ENCODE assay signal across 16 mouse cellular contexts in the genomic region with DNA sequence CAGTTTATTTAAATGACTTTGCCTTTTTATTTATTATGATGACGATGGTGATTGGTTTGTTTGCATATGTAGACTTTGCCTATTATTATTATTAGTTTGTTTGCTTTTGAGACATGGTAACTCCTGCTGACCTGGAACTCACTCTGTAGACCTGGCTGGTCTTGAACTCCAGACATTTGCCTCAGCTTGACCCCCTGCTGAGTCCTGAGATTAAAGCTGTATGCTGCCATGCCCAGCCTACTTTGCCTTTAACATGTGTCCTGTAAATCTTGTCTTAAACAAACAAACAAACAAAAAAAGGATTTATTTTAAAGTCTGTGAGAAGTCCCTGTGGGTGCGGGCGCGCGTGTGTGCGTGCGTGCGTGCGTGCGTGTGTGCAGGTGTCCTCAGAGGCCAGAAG.
DNase-seq lines count a peak whose midpoint lies in the region; ATAC-seq and TF ChIP-seq lines count a peak whose summit lies in the region.
"Had no signal": no experiment of that assay in that cellular context is flagged by ENCODE, and none has a peak within 500 bp of the region (broad histone marks: within the 10 kb centered on the region; RNA-seq: fewer than 3 reads in every experiment).

No protein-coding gene starts in this region.

- no peak for ATAC-seq in hindbrain, embryonic 16.5 days
- no peak for ATAC-seq in midbrain, embryonic 11.5 days (ENCODE audit: low FRiP score)
- no peak for ATAC-seq in midbrain, embryonic 16.5 days
- no peak for ATAC-seq in intestine, postnatal 0 days
- ATAC-seq: intestine, embryonic 16.5 days had no signal

- no peak overlapping the region for H3K4me3 ChIP-seq in hindbrain, embryonic 10.5 days
- no peak overlapping the region for H3K4me3 ChIP-seq in hindbrain, embryonic 16.5 days (ENCODE audit: low read length)
- no peak overlapping the region for H3K4me3 ChIP-seq in midbrain, embryonic 11.5 days (ENCODE audit: low read depth, low read length)
- H3K4me3 ChIP-seq in midbrain, embryonic 16.5 days (ENCODE audit: low read depth, low read length): no peak overlapping the region
- no peak overlapping the region for H3K4me3 ChIP-seq in limb, embryonic 10.5 days
- H3K4me3 ChIP-seq in intestine, postnatal 0 days (ENCODE audit: low read depth, low read length): no peak overlapping the region
- H3K4me3 ChIP-seq: erythroblast, embryonic 14.5 days; heart, adult 2 months; hindbrain, embryonic 13.5 days; limb, embryonic 15.5 days had no signal

- DNase-seq in hindbrain, embryonic 10.5 days (ENCODE audit: low spot score): no peak
- DNase-seq in midbrain, embryonic 11.5 days (ENCODE audit: low spot score, missing footprints): no peak
- DNase-seq in limb, embryonic 10.5 days (ENCODE audit: low spot score): no peak
- DNase-seq in B cell, adult 2 months: no peak
- DNase-seq: cerebellum, adult 9-11 months; heart, adult 2 months; kidney, postnatal 14 days; right cerebral cortex, postnatal 4 days; thymus, adult 2 months had no signal

- no peak for TF ChIP-seq CTCF in intestine, postnatal 0 days (IDR thresholded peaks at IDR 0.05; ENCODE audit: low read depth)

- H3K27me3 ChIP-seq in hindbrain, embryonic 10.5 days (ENCODE audit: insufficient read depth, poor library complexity, severe bottlenecking): peaks cover 10% of the 10 kb centered on the region; the same call in 1 of the 2 replicates
- peaks cover 6% of the 10 kb centered on the region for H3K27me3 ChIP-seq in hindbrain, embryonic 16.5 days (replicated peaks; ENCODE audit: control insufficient read depth, insufficient read depth, low read length)
- H3K27me3 ChIP-seq in midbrain, embryonic 11.5 days (ENCODE audit: control insufficient read depth, insufficient read depth, low read length): no peaks in the 10 kb centered on the region
- no peaks in the 10 kb centered on the region for H3K27me3 ChIP-seq in midbrain, embryonic 16.5 days (ENCODE audit: control insufficient read depth, insufficient read depth, low read depth, low read length)
- H3K27me3 ChIP-seq in limb, embryonic 10.5 days (ENCODE audit: low read depth, poor library complexity, severe bottlenecking): no peaks in the 10 kb centered on the region
- H3K27me3 ChIP-seq in intestine, postnatal 0 days (replicated peaks; ENCODE audit: control insufficient read depth, insufficient read depth, low read length): no peaks in the 10 kb centered on the region
- H3K27me3 ChIP-seq: limb, embryonic 15.5 days had no signal

- peaks cover 100% of the 10 kb centered on the region for H3K4me1 ChIP-seq in hindbrain, embryonic 10.5 days (replicated peaks)
- peaks cover 14% of the 10 kb centered on the region for H3K4me1 ChIP-seq in hindbrain, embryonic 16.5 days (ENCODE audit: control insufficient read depth, insufficient read depth, low read depth, low read length)
- H3K4me1 ChIP-seq in midbrain, embryonic 11.5 days (ENCODE audit: control insufficient read depth, insufficient read depth, low read length): peaks cover 84% of the 10 kb centered on the region
- H3K4me1 ChIP-seq in midbrain, embryonic 16.5 days (ENCODE audit: control insufficient read depth, insufficient read depth, low read length): peaks cover 75% of the 10 kb centered on the region
- peaks cover 92% of the 10 kb centered on the region for H3K4me1 ChIP-seq in limb, embryonic 10.5 days
- peaks cover 9% of the 10 kb centered on the region; the same call in 1 of the 2 replicates for H3K4me1 ChIP-seq in intestine, postnatal 0 days (replicated peaks; ENCODE audit: control insufficient read depth, insufficient read depth, low read length)

- WGBS in hindbrain, embryonic 10.5 days: 31% methylated on average over 10 of the region's 10 CpGs
- 68% methylated on average over 10 of the region's 10 CpGs for WGBS in hindbrain, embryonic 16.5 days
- WGBS in midbrain, embryonic 11.5 days: 21% methylated on average over 10 of the region's 10 CpGs
- 64% methylated on average over 10 of the region's 10 CpGs for WGBS in midbrain, embryonic 16.5 days
- 28% methylated on average over 10 of the region's 10 CpGs for WGBS in limb, embryonic 10.5 days
- 78% methylated on average over 10 of the region's 10 CpGs for WGBS in intestine, postnatal 0 days

- no peaks in the 10 kb centered on the region for H3K36me3 ChIP-seq in hindbrain, embryonic 10.5 days
- H3K36me3 ChIP-seq in hindbrain, embryonic 16.5 days (ENCODE audit: control insufficient read depth, insufficient read depth, low read length): no peaks in the 10 kb centered on the region
- H3K36me3 ChIP-seq in midbrain, embryonic 11.5 days (ENCODE audit: control insufficient read depth, insufficient read depth, low read length): no peaks in the 10 kb centered on the region
- no peaks in the 10 kb centered on the region for H3K36me3 ChIP-seq in midbrain, embryonic 16.5 days (ENCODE audit: control insufficient read depth, insufficient read depth, low read length)
- H3K36me3 ChIP-seq in limb, embryonic 10.5 days: no peaks in the 10 kb centered on the region
- H3K36me3 ChIP-seq in intestine, postnatal 0 days (ENCODE audit: control insufficient read depth, insufficient read depth): no peaks in the 10 kb centered on the region
- H3K36me3 ChIP-seq: hindbrain, embryonic 13.5 days; limb, embryonic 15.5 days had no signal

- H3K27ac ChIP-seq in hindbrain, embryonic 10.5 days: peak overlapping the region; percentile 77
- no peak overlapping the region for H3K27ac ChIP-seq in hindbrain, embryonic 16.5 days (ENCODE audit: low read depth, low read length)
- peak overlapping the region; percentile 17; the same call in 1 of the 2 replicates for H3K27ac ChIP-seq in midbrain, embryonic 11.5 days (ENCODE audit: low read depth, low read length)
- no peak overlapping the region for H3K27ac ChIP-seq in midbrain, embryonic 16.5 days (ENCODE audit: low read length)
- H3K27ac ChIP-seq in limb, embryonic 10.5 days: peak overlapping the region; percentile 75
- H3K27ac ChIP-seq in intestine, postnatal 0 days (ENCODE audit: low read depth, low read length): no peak overlapping the region
- H3K27ac ChIP-seq: heart, adult 2 months; hindbrain, embryonic 13.5 days; limb, embryonic 15.5 days had no signal

- H3K4me2 ChIP-seq in hindbrain, embryonic 16.5 days (ENCODE audit: low read length): no peak overlapping the region
- no peak overlapping the region for H3K4me2 ChIP-seq in midbrain, embryonic 11.5 days
- no peak overlapping the region for H3K4me2 ChIP-seq in midbrain, embryonic 16.5 days (ENCODE audit: low read length)
- no peak overlapping the region for H3K4me2 ChIP-seq in intestine, postnatal 0 days (replicated peaks; ENCODE audit: low read depth)
- H3K4me2 ChIP-seq: hindbrain, embryonic 13.5 days had no signal

- no peaks in the 10 kb centered on the region for H3K9me3 ChIP-seq in hindbrain, embryonic 10.5 days
- H3K9me3 ChIP-seq in hindbrain, embryonic 16.5 days (ENCODE audit: control insufficient read depth, low read length): no peaks in the 10 kb centered on the region
- H3K9me3 ChIP-seq in midbrain, embryonic 11.5 days (ENCODE audit: control insufficient read depth, low read length): no peaks in the 10 kb centered on the region
- H3K9me3 ChIP-seq in midbrain, embryonic 16.5 days (replicated peaks; ENCODE audit: control insufficient read depth, low read length, poor library complexity, severe bottlenecking): no peaks in the 10 kb centered on the region
- H3K9me3 ChIP-seq in limb, embryonic 10.5 days (replicated peaks): no peaks in the 10 kb centered on the region
- no peaks in the 10 kb centered on the region for H3K9me3 ChIP-seq in intestine, postnatal 0 days (ENCODE audit: control insufficient read depth)
- H3K9me3 ChIP-seq: hindbrain, embryonic 13.5 days; limb, embryonic 15.5 days had no signal

- no peak overlapping the region for H3K9ac ChIP-seq in hindbrain, embryonic 16.5 days (ENCODE audit: low read depth, low read length)
- no peak overlapping the region for H3K9ac ChIP-seq in midbrain, embryonic 11.5 days (ENCODE audit: low read length)
- H3K9ac ChIP-seq in midbrain, embryonic 16.5 days (ENCODE audit: low read depth, low read length): no peak overlapping the region
- H3K9ac ChIP-seq in intestine, postnatal 0 days (ENCODE audit: low read depth, low read length): no peak overlapping the region
- H3K9ac ChIP-seq: hindbrain, embryonic 13.5 days; limb, embryonic 15.5 days had no signal

Comparison
In these comparisons a context has a peak if more than half of its experiments do, and no peak if none do; other contexts are left out.
1. H3K27ac ChIP-seq: peak in hindbrain, embryonic 10.5 days (single experiment), midbrain, embryonic 11.5 days (single experiment) and limb, embryonic 10.5 days (single experiment); none in hindbrain, embryonic 16.5 days (single experiment), midbrain, embryonic 16.5 days (single experiment) and intestine, postnatal 0 days (single experiment).